Mouse (Mus musculus): ENCODE data around the gene 1110051M20Rik.

- TF ChIP-seq POLR2A (IDR thresholded peaks at IDR 0.05; ENCODE audit: insufficient read depth, low read depth, low read length): no peak
- no peak for TF ChIP-seq CTCF (IDR thresholded peaks at IDR 0.05)
- no peak for TF ChIP-seq EP300 (IDR thresholded peaks at IDR 0.05; ENCODE audit: insufficient read depth, low read depth, low read length)
These were observed 98.9 kb downstream of the 1110051M20Rik start for GRCm38 (mm10) chr2:91345644-91346043.

All from heart, adult 2 months (tissue).